8 mouse cellular contexts compared by ENCODE assay signal in genomic region chr15:85523173-85523991, GRCm38 (mm10). TPM values are rescaled to one million over a fixed set of nuclear protein-coding genes. Genes with fewer than 3 reads are reported as not detected.
DNase-seq lines count a peak whose midpoint lies in the region; ATAC-seq and TF ChIP-seq lines count a peak whose summit lies in the region.

No protein-coding gene starts in this region.

- H3K27me3 ChIP-seq in E14TG2a.4 (ENCODE audit: insufficient read depth, low read length) = peaks cover 49% of the 10 kb centered on the region
- H3K27me3 ChIP-seq in forebrain, embryonic 10.5 days (ENCODE audit: poor library complexity, severe bottlenecking) = peaks cover 77% of the 10 kb centered on the region
- H3K27me3 ChIP-seq in heart, embryonic 16.5 days (ENCODE audit: control insufficient read depth, insufficient read depth, low read length) = peaks cover 21% of the 10 kb centered on the region
- no peaks in the 10 kb centered on the region for H3K27me3 ChIP-seq in kidney, postnatal 0 days (ENCODE audit: insufficient read depth, low read length)
- no peaks in the 10 kb centered on the region for H3K27me3 ChIP-seq in lung, postnatal 0 days (replicated peaks; ENCODE audit: insufficient read depth, low read length)

- no peaks in the 10 kb centered on the region for H3K36me3 ChIP-seq in E14TG2a.4 (ENCODE audit: insufficient read depth, low read length)
- H3K36me3 ChIP-seq in forebrain, embryonic 10.5 days (replicated peaks) = no peaks in the 10 kb centered on the region
- no peaks in the 10 kb centered on the region for H3K36me3 ChIP-seq in heart, embryonic 16.5 days (ENCODE audit: control insufficient read depth, insufficient read depth)
- no peaks in the 10 kb centered on the region for H3K36me3 ChIP-seq in kidney, postnatal 0 days (ENCODE audit: insufficient read depth, low read length)
- H3K36me3 ChIP-seq in lung, postnatal 0 days (ENCODE audit: insufficient read depth, low read length) = no peaks in the 10 kb centered on the region

- no peak overlapping the region for H3K9ac ChIP-seq in heart, embryonic 16.5 days (ENCODE audit: low read length)
- H3K9ac ChIP-seq in kidney, postnatal 0 days (ENCODE audit: low read depth, low read length) = 0 out of 2 replicates have a peak overlapping the region, but pooled peaks have one; percentile 31
- no peak overlapping the region for H3K9ac ChIP-seq in lung, postnatal 0 days (replicated peaks; ENCODE audit: low read depth)

- ATAC-seq in heart, embryonic 16.5 days (replicated peaks; ENCODE audit: extremely low read depth, insufficient read depth, low FRiP score) = peak; percentile 65
- ATAC-seq in kidney, postnatal 0 days (replicated peaks; ENCODE audit: low FRiP score, low read depth) = peak; percentile 88
- ATAC-seq in lung, postnatal 0 days = peak; percentile 82

- H3K27ac ChIP-seq in forebrain, embryonic 10.5 days = peak overlapping the region; percentile 88
- no peak overlapping the region for H3K27ac ChIP-seq in heart, embryonic 16.5 days (ENCODE audit: low read length)
- peak overlapping the region; percentile 64 for H3K27ac ChIP-seq in kidney, postnatal 0 days
- no peak overlapping the region for H3K27ac ChIP-seq in lung, postnatal 0 days (ENCODE audit: low read length)

- 2% methylated on average over 14 of the region's 14 CpGs for WGBS in forebrain, embryonic 10.5 days
- WGBS in heart, embryonic 16.5 days = 11% methylated on average over 14 of the region's 14 CpGs
- under 1% methylated on average over 14 of the region's 14 CpGs for WGBS in kidney, postnatal 0 days
- WGBS in lung, postnatal 0 days = 4% methylated on average over 14 of the region's 14 CpGs

- peak overlapping the region; percentile 52 for H3K4me2 ChIP-seq in heart, embryonic 16.5 days (ENCODE audit: low read depth, low read length)
- H3K4me2 ChIP-seq in kidney, postnatal 0 days (ENCODE audit: low read length) = peak overlapping the region; percentile 22; the same call in 1 of the 2 replicates
- peak overlapping the region; percentile 14; the same call in 1 of the 2 replicates for H3K4me2 ChIP-seq in lung, postnatal 0 days (replicated peaks; ENCODE audit: low read depth, low read length)

- TF ChIP-seq CTCF in E14TG2a.4 (conservative IDR thresholded peaks at IDR 0.05; ENCODE audit: low read length) = no peak; the same call in 1 of the 2 replicates
- peak; percentile 44; the same call in 1 of the 2 replicates for TF ChIP-seq CTCF in kidney, postnatal 0 days (IDR thresholded peaks at IDR 0.05; ENCODE audit: low read depth)
- TF ChIP-seq CTCF in lung, postnatal 0 days (IDR thresholded peaks at IDR 0.05) = peak; percentile 40

- H3K4me3 ChIP-seq in E14TG2a.4 (replicated peaks; ENCODE audit: low read length) = peak overlapping the region; percentile 26; the same call in 1 of the 2 replicates
- peak overlapping the region; percentile 12; the same call in 1 of the 2 replicates for H3K4me3 ChIP-seq in forebrain, embryonic 10.5 days
- H3K4me3 ChIP-seq in heart, embryonic 16.5 days (ENCODE audit: low read length) = peak overlapping the region; percentile 7; the same call in 1 of the 2 replicates
- no peak overlapping the region for H3K4me3 ChIP-seq in kidney, postnatal 0 days (replicated peaks; ENCODE audit: low read depth, low read length)
- H3K4me3 ChIP-seq in lung, postnatal 0 days (ENCODE audit: low read depth, low read length) = no peak overlapping the region

- no peaks in the 10 kb centered on the region for H3K9me3 ChIP-seq in E14TG2a.4 (ENCODE audit: low read length)
- H3K9me3 ChIP-seq in forebrain, embryonic 10.5 days = no peaks in the 10 kb centered on the region
- no peaks in the 10 kb centered on the region for H3K9me3 ChIP-seq in heart, embryonic 16.5 days (replicated peaks; ENCODE audit: control insufficient read depth, low read length)
- no peaks in the 10 kb centered on the region for H3K9me3 ChIP-seq in kidney, postnatal 0 days (replicated peaks; ENCODE audit: low read length)
- no peaks in the 10 kb centered on the region for H3K9me3 ChIP-seq in lung, postnatal 0 days (ENCODE audit: low read length)

- H3K4me1 ChIP-seq in E14TG2a.4 (replicated peaks; ENCODE audit: low read depth, low read length) = peaks cover 39% of the 10 kb centered on the region
- H3K4me1 ChIP-seq in forebrain, embryonic 10.5 days = peaks cover 74% of the 10 kb centered on the region
- peaks cover 8% of the 10 kb centered on the region for H3K4me1 ChIP-seq in heart, embryonic 16.5 days (ENCODE audit: control insufficient read depth, insufficient read depth, low read length)
- peaks cover 17% of the 10 kb centered on the region; the same call in 1 of the 2 replicates for H3K4me1 ChIP-seq in kidney, postnatal 0 days (replicated peaks; ENCODE audit: insufficient read depth, low read length)
- peaks cover 11% of the 10 kb centered on the region; the same call in 1 of the 2 replicates for H3K4me1 ChIP-seq in lung, postnatal 0 days (ENCODE audit: insufficient read depth, low read depth, low read length)

- no peak for TF ChIP-seq EP300 in lung, postnatal 0 days (IDR thresholded peaks at IDR 0.05)

- peak; percentile 86 to 90 for DNase-seq in adrenal gland, postnatal 36 days
- peak; percentile 60 for DNase-seq in forebrain, embryonic 10.5 days (ENCODE audit: extremely low spot score, low spot score)
- DNase-seq in kidney, postnatal 0 days (ENCODE audit: low spot score) = peak; percentile 78
- DNase-seq in lung, postnatal 0 days (ENCODE audit: low spot score) = peak; percentile 82
- DNase-seq in skeletal muscle tissue, adult 2 months (ENCODE audit: low read depth, low spot score) = peak; percentile 34
- DNase-seq in spleen, postnatal 10 days (ENCODE audit: low spot score in 2 of 2) = no peak

RNA-seq across cellular contexts. Expression of gene 7530416G11Rik, which starts 20.4 kb away (rescaled TPM):
- not detected for total RNA-seq in adrenal gland, postnatal 36 days (2021)
- polyA plus RNA-seq in forebrain, embryonic 10.5 days (2016; fragmentation: Nextera tagmentation; extraction: Ambion mirVana) = not detected in 2 replicates
- polyA plus RNA-seq in heart, embryonic 16.5 days (2015; fragmentation: Nextera tagmentation; extraction: Ambion mirVana) = not detected in 2 replicates
- not detected in 2 replicates for polyA plus RNA-seq in kidney, postnatal 0 days (2015; fragmentation: Nextera tagmentation; extraction: Ambion mirVana)
- polyA plus RNA-seq in lung, postnatal 0 days (2015; fragmentation: Nextera tagmentation; extraction: Ambion mirVana) = not detected in 2 replicates

RNA-seq across cellular contexts. Expression of gene Wnt7b, which starts 58.9 kb away (rescaled TPM):
- total RNA-seq in adrenal gland, postnatal 36 days (2021) = under 1 TPM; 0.49 to 0.96 TPM
- polyA plus RNA-seq in forebrain, embryonic 10.5 days (2016; fragmentation: Nextera tagmentation; extraction: Ambion mirVana) = 126 and 134 TPM in 2 replicates
- 0.97 and 4.0 TPM in 2 replicates for polyA plus RNA-seq in heart, embryonic 16.5 days (2015; fragmentation: Nextera tagmentation; extraction: Ambion mirVana)
- 24.9 and 26.3 TPM in 2 replicates for polyA plus RNA-seq in kidney, postnatal 0 days (2015; fragmentation: Nextera tagmentation; extraction: Ambion mirVana)
- 11.3 and 14.9 TPM in 2 replicates for polyA plus RNA-seq in lung, postnatal 0 days (2015; fragmentation: Nextera tagmentation; extraction: Ambion mirVana)

Comparison
In these comparisons a context has a peak if more than half of its experiments do, and no peak if none do; other contexts are left out.
1. H3K4me3 ChIP-seq: peak in E14TG2a.4 (single experiment), forebrain, embryonic 10.5 days (single experiment) and heart, embryonic 16.5 days (single experiment); none in kidney, postnatal 0 days (single experiment) and lung, postnatal 0 days (single experiment).
2. DNase-seq: peak in adrenal gland, postnatal 36 days (2 of 2), forebrain, embryonic 10.5 days (single experiment), kidney, postnatal 0 days (single experiment), lung, postnatal 0 days (single experiment) and skeletal muscle tissue, adult 2 months (single experiment); none in spleen, postnatal 10 days (0 of 2).
3. H3K27ac ChIP-seq: peak in forebrain, embryonic 10.5 days (single experiment) and kidney, postnatal 0 days (single experiment); none in heart, embryonic 16.5 days (single experiment) and lung, postnatal 0 days (single experiment).
4. Peak in every context shown above with its lines, with median percentiles within 50 percentile points of each other: ATAC-seq and H3K4me2 ChIP-seq.